Mouse (Mus musculus): ENCODE results near the gene Aebp1.

GRCm38 (mm10) chr11:5920323-5920960 lies 58.7 kb downstream of the Aebp1 start:
- TF ChIP-seq POLR2A (IDR thresholded peaks at IDR 0.05; ENCODE audit: borderline replicate concordance, extremely low read depth, insufficient read depth, insufficient read length, poor library complexity, severe bottlenecking) (no peak), CTCF (IDR thresholded peaks at IDR 0.05; ENCODE audit: borderline replicate concordance, extremely low read depth, insufficient read depth, insufficient read length) (no peak)
